21 mouse cellular contexts compared by ENCODE assay signal in the genomic region with DNA sequence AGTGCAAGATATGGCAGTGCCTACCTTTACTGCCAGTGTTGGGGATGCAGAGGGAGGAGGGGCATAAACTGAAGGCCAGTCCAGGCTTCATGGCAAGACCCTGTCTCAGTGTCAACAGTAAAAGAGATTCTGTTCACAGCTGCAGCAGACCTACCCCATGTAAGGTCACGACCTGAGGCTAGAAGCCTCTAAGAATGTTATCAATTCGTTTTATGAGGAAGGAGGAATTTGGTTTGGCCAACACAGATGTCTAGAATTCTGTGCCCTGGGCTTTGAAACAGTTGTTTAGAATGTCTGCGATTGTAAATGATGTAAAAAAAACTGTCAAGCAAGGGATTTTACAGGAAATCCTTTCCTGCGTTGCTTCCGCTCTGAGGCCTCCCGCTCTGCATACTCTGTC.
DNase-seq lines count a peak whose midpoint lies in the region; ATAC-seq and TF ChIP-seq lines count a peak whose summit lies in the region.
"Had no signal": no experiment of that assay in that cellular context is flagged by ENCODE, and none has a peak within 500 bp of the region (broad histone marks: within the 10 kb centered on the region; RNA-seq: fewer than 3 reads in every experiment).

No protein-coding gene starts in this region.

- H3K36me3 ChIP-seq in embryonic facial prominence, embryonic 11.5 days (replicated peaks; ENCODE audit: control insufficient read depth, insufficient read depth, low read depth, low read length), result no peaks in the 10 kb centered on the region
- peaks cover 18% of the 10 kb centered on the region for H3K36me3 ChIP-seq in embryonic facial prominence, embryonic 10.5 days (replicated peaks)
- peaks cover 97% of the 10 kb centered on the region for H3K36me3 ChIP-seq in heart, embryonic 13.5 days
- no peaks in the 10 kb centered on the region for H3K36me3 ChIP-seq in lung, embryonic 14.5 days (ENCODE audit: insufficient read depth)
- H3K36me3 ChIP-seq: G1E had no signal

- intact Hi-C loops in heart, postnatal 36 days (cut with DNase I), result no loop called here
- intact Hi-C loops in left cerebral cortex, postnatal 36 days (cut with DNase I), result no loop called here

- no peak overlapping the region for H3K9ac ChIP-seq in embryonic facial prominence, embryonic 11.5 days (replicated peaks; ENCODE audit: low read length)
- no peak overlapping the region for H3K9ac ChIP-seq in heart, embryonic 13.5 days
- no peak overlapping the region for H3K9ac ChIP-seq in lung, embryonic 14.5 days
- H3K9ac ChIP-seq: embryonic facial prominence, embryonic 12.5 days; forebrain, embryonic 15.5 days; hindbrain, embryonic 12.5 days had no signal

- H3K4me1 ChIP-seq in embryonic facial prominence, embryonic 11.5 days (ENCODE audit: control insufficient read depth, insufficient read depth, low read length), result no peaks in the 10 kb centered on the region
- peaks cover 14% of the 10 kb centered on the region for H3K4me1 ChIP-seq in embryonic facial prominence, embryonic 10.5 days
- peaks cover 8% of the 10 kb centered on the region; the same call in 1 of the 2 replicates for H3K4me1 ChIP-seq in heart, embryonic 13.5 days
- H3K4me1 ChIP-seq in lung, embryonic 14.5 days (ENCODE audit: insufficient read depth), result no peaks in the 10 kb centered on the region
- H3K4me1 ChIP-seq: embryonic facial prominence, embryonic 12.5 days; forebrain, embryonic 15.5 days; hindbrain, embryonic 12.5 days had no signal

- ATAC-seq in embryonic facial prominence, embryonic 11.5 days (replicated peaks; ENCODE audit: insufficient number of reproducible peaks, low FRiP score, low TSS enrichment, low read depth), result no peak
- no peak for ATAC-seq in heart, embryonic 13.5 days (ENCODE audit: extremely low read depth, insufficient number of reproducible peaks, low FRiP score, low TSS enrichment)
- ATAC-seq in lung, embryonic 14.5 days (ENCODE audit: insufficient read depth), result no peak
- ATAC-seq: CD4-positive, CD25-positive, alpha-beta regulatory T cell, adult 4 months; forebrain, embryonic 15.5 days; hindbrain, embryonic 16.5 days; inflammation-experienced regulatory T-cells, adult 6 months; intestine, postnatal 0 days had no signal

- DNase-seq in embryonic facial prominence, embryonic 11.5 days (ENCODE audit: low spot score), result peak; percentile 17
- DNase-seq in embryonic facial prominence, embryonic 10.5 days (ENCODE audit: low spot score), result no peak
- DNase-seq in heart, postnatal 36 days, result no peak
- peak; percentile 34 for DNase-seq in lung, embryonic 14.5 days
- DNase-seq in lung, postnatal 10 days, result no peak
- DNase-seq in yolk sac, embryonic 10.5 days (ENCODE audit: low spot score), result peak; percentile 47
- DNase-seq in left cerebral cortex, postnatal 36 days (ENCODE audit: low spot score in 2 of 2), result no peak
- DNase-seq: adrenal gland, adult 8-10 months; adrenal gland, postnatal 36 days; B cell, adult 2 months; cerebellum, adult 2 months; cerebellum, postnatal 10 days had no signal

- no peak for TF ChIP-seq CTCF in lung, embryonic 14.5 days (IDR thresholded peaks at IDR 0.05; ENCODE audit: low read depth)

- H3K4me2 ChIP-seq in embryonic facial prominence, embryonic 11.5 days (ENCODE audit: low read depth, low read length), result no peak overlapping the region
- H3K4me2 ChIP-seq in heart, embryonic 13.5 days, result no peak overlapping the region
- no peak overlapping the region for H3K4me2 ChIP-seq in lung, embryonic 14.5 days
- H3K4me2 ChIP-seq: embryonic facial prominence, embryonic 12.5 days; forebrain, embryonic 15.5 days; hindbrain, embryonic 12.5 days had no signal

- H3K9me3 ChIP-seq in embryonic facial prominence, embryonic 11.5 days (replicated peaks; ENCODE audit: control insufficient read depth, low read length), result no peaks in the 10 kb centered on the region; the same call in 1 of the 2 replicates
- peaks cover 13% of the 10 kb centered on the region; the same call in 1 of the 2 replicates for H3K9me3 ChIP-seq in embryonic facial prominence, embryonic 10.5 days
- H3K9me3 ChIP-seq in heart, embryonic 13.5 days, result peaks cover 11% of the 10 kb centered on the region; the same call in 1 of the 2 replicates
- H3K9me3 ChIP-seq in lung, embryonic 14.5 days (ENCODE audit: low read depth, low read length), result no peaks in the 10 kb centered on the region
- H3K9me3 ChIP-seq: forebrain, embryonic 15.5 days had no signal

- H3K4me3 ChIP-seq in embryonic facial prominence, embryonic 11.5 days (ENCODE audit: low read depth, low read length), result no peak overlapping the region
- H3K4me3 ChIP-seq in embryonic facial prominence, embryonic 10.5 days, result no peak overlapping the region
- H3K4me3 ChIP-seq in heart, embryonic 13.5 days, result no peak overlapping the region
- no peak overlapping the region for H3K4me3 ChIP-seq in lung, embryonic 14.5 days (ENCODE audit: low read depth, low read length)
- H3K4me3 ChIP-seq: embryonic facial prominence, embryonic 12.5 days; forebrain, embryonic 15.5 days; hindbrain, embryonic 12.5 days had no signal

- 37% methylated on average over 6 of the region's 6 CpGs for WGBS in embryonic facial prominence, embryonic 11.5 days
- 48% methylated on average over 6 of the region's 6 CpGs for WGBS in embryonic facial prominence, embryonic 10.5 days
- 26% methylated on average over 6 of the region's 6 CpGs for whole genome bisulfite sequencing in heart, embryonic 13.5 days
- WGBS in lung, embryonic 14.5 days, result 27% methylated on average over 6 of the region's 6 CpGs

- no peaks in the 10 kb centered on the region for H3K27me3 ChIP-seq in embryonic facial prominence, embryonic 11.5 days (ENCODE audit: control insufficient read depth, insufficient read depth, low read length)
- H3K27me3 ChIP-seq in embryonic facial prominence, embryonic 10.5 days (replicated peaks; ENCODE audit: low read depth, poor library complexity, severe bottlenecking), result no peaks in the 10 kb centered on the region
- H3K27me3 ChIP-seq in heart, embryonic 13.5 days (replicated peaks), result no peaks in the 10 kb centered on the region
- no peaks in the 10 kb centered on the region for H3K27me3 ChIP-seq in lung, embryonic 14.5 days (ENCODE audit: insufficient read depth, low read length)
- H3K27me3 ChIP-seq: embryonic facial prominence, embryonic 12.5 days; forebrain, embryonic 15.5 days; hindbrain, embryonic 12.5 days had no signal

- no peak overlapping the region for H3K27ac ChIP-seq in embryonic facial prominence, embryonic 11.5 days (replicated peaks; ENCODE audit: low read depth, low read length)
- H3K27ac ChIP-seq in embryonic facial prominence, embryonic 10.5 days (replicated peaks), result no peak overlapping the region
- H3K27ac ChIP-seq in heart, embryonic 13.5 days (replicated peaks), result peak overlapping the region; percentile 30; the same call in 1 of the 2 replicates
- no peak overlapping the region for H3K27ac ChIP-seq in lung, embryonic 14.5 days (ENCODE audit: low read depth)
- H3K27ac ChIP-seq: embryonic facial prominence, embryonic 12.5 days; forebrain, embryonic 15.5 days; hindbrain, embryonic 12.5 days had no signal

Comparison
In these comparisons a context has a peak if more than half of its experiments do, and no peak if none do; other contexts are left out.
1. DNase-seq: peak in embryonic facial prominence, embryonic 11.5 days (single experiment), lung, embryonic 14.5 days (single experiment) and yolk sac, embryonic 10.5 days (single experiment); none in embryonic facial prominence, embryonic 10.5 days (single experiment), heart, postnatal 36 days (0 of 2), lung, postnatal 10 days (single experiment) and left cerebral cortex, postnatal 36 days (0 of 2).